Mouse (Mus musculus): Measurements from ENCODE around the gene Ppp1r12a. TPM values are rescaled to one million over a fixed set of nuclear protein-coding genes. Genes with fewer than 3 reads are reported as not detected.

Gene Ppp1r12a
- polyA plus RNA-seq, 1 experiment from 2014 or later = 71.1 TPM

GRCm38 (mm10) chr10:108282351-108282750, 120.4 kb downstream of the Ppp1r12a start:
- no peak overlapping the region for H3K9ac ChIP-seq (ENCODE audit: low read length)
- H3K27ac ChIP-seq (replicated peaks) = no peak overlapping the region
- no peaks in the 10 kb centered on the region for H3K4me1 ChIP-seq (replicated peaks; ENCODE audit: control insufficient read depth, insufficient read depth)
- 85% methylated on average over 6 of the region's 6 CpGs for WGBS
- ATAC-seq (ENCODE audit: low FRiP score, low TSS enrichment) (no peak), DNase-seq (ENCODE audit: low spot score) (no peak)
- H3K27me3 ChIP-seq (ENCODE audit: control insufficient read depth, insufficient read depth, low read length) = no peaks in the 10 kb centered on the region
- no peak for TF ChIP-seq EP300 (optimal IDR thresholded peaks at IDR 0.05)
- TF ChIP-seq CTCF (IDR thresholded peaks at IDR 0.05; ENCODE audit: low read depth) = no peak
- no peaks in the 10 kb centered on the region for H3K9me3 ChIP-seq (ENCODE audit: control insufficient read depth, low read length)
- no peak overlapping the region for H3K4me2 ChIP-seq (replicated peaks; ENCODE audit: low read depth)
- H3K4me3 ChIP-seq (ENCODE audit: low read depth, low read length) = no peak overlapping the region
- peaks cover 10% of the 10 kb centered on the region for H3K36me3 ChIP-seq (ENCODE audit: control insufficient read depth, insufficient read depth, low read length)

GRCm38 (mm10) chr10:108283418-108283817, 121.4 kb downstream of the Ppp1r12a start:
- no peaks in the 10 kb centered on the region for H3K27me3 ChIP-seq (ENCODE audit: control insufficient read depth, insufficient read depth, low read length)
- 78% methylated on average over 2 of the region's 2 CpGs for WGBS
- DNase-seq (ENCODE audit: low spot score) = no peak
- no peaks in the 10 kb centered on the region for H3K9me3 ChIP-seq (ENCODE audit: control insufficient read depth, low read length)
- H3K4me1 ChIP-seq (replicated peaks; ENCODE audit: control insufficient read depth, insufficient read depth) = no peaks in the 10 kb centered on the region
- peaks cover 10% of the 10 kb centered on the region for H3K36me3 ChIP-seq (ENCODE audit: control insufficient read depth, insufficient read depth, low read length)
- no peak overlapping the region for H3K9ac ChIP-seq (ENCODE audit: low read length)
- no peak overlapping the region for H3K27ac ChIP-seq (replicated peaks)
- TF ChIP-seq EP300 (optimal IDR thresholded peaks at IDR 0.05) (no peak), CTCF (IDR thresholded peaks at IDR 0.05; ENCODE audit: low read depth) (no peak)
- peak; percentile 62; the same call in 1 of the 2 replicates for ATAC-seq (ENCODE audit: low FRiP score, low TSS enrichment)
- no peak overlapping the region for H3K4me3 ChIP-seq (ENCODE audit: low read depth, low read length)
- H3K4me2 ChIP-seq (replicated peaks; ENCODE audit: low read depth) = no peak overlapping the region

GRCm38 (mm10) chr10:108283837-108284236, 121.8 kb downstream of the Ppp1r12a start:
- H3K27ac ChIP-seq (replicated peaks) = no peak overlapping the region
- H3K4me2 ChIP-seq (replicated peaks; ENCODE audit: low read depth) = no peak overlapping the region
- 74% methylated on average over 4 of the region's 4 CpGs for WGBS
- no peak overlapping the region for H3K4me3 ChIP-seq (ENCODE audit: low read depth, low read length)
- DNase-seq (ENCODE audit: low spot score) (no peak), ATAC-seq (ENCODE audit: low FRiP score, low TSS enrichment) (0 out of 2 replicates have a peak, but pooled peaks have one; percentile 6)
- no peaks in the 10 kb centered on the region for H3K4me1 ChIP-seq (replicated peaks; ENCODE audit: control insufficient read depth, insufficient read depth)
- H3K9me3 ChIP-seq (ENCODE audit: control insufficient read depth, low read length) = no peaks in the 10 kb centered on the region
- no peak overlapping the region for H3K9ac ChIP-seq (ENCODE audit: low read length)
- peaks cover 10% of the 10 kb centered on the region for H3K36me3 ChIP-seq (ENCODE audit: control insufficient read depth, insufficient read depth, low read length)
- H3K27me3 ChIP-seq (ENCODE audit: control insufficient read depth, insufficient read depth, low read length) = no peaks in the 10 kb centered on the region
- TF ChIP-seq CTCF (IDR thresholded peaks at IDR 0.05; ENCODE audit: low read depth) (no peak), EP300 (optimal IDR thresholded peaks at IDR 0.05) (no peak)

GRCm38 (mm10) chr10:108284445-108284844, 122.5 kb downstream of the Ppp1r12a start:
- Histone ChIP-seq H3K27me3 (ENCODE audit: control insufficient read depth, insufficient read depth, low read length) (no peaks in the 10 kb centered on the region), H3K4me3 (ENCODE audit: low read depth, low read length) (no peak overlapping the region), H3K27ac (replicated peaks) (no peak overlapping the region), H3K4me1 (replicated peaks; ENCODE audit: control insufficient read depth, insufficient read depth) (no peaks in the 10 kb centered on the region), H3K4me2 (replicated peaks; ENCODE audit: low read depth) (no peak overlapping the region), H3K9me3 (ENCODE audit: control insufficient read depth, low read length) (no peaks in the 10 kb centered on the region), H3K36me3 (ENCODE audit: control insufficient read depth, insufficient read depth, low read length) (peaks cover 10% of the 10 kb centered on the region), H3K9ac (ENCODE audit: low read length) (no peak overlapping the region)
- whole genome bisulfite sequencing = 85% methylated on average over 4 of the region's 4 CpGs
- no peak for TF ChIP-seq EP300 (optimal IDR thresholded peaks at IDR 0.05)
- TF ChIP-seq CTCF (IDR thresholded peaks at IDR 0.05; ENCODE audit: low read depth) = no peak
- ATAC-seq (ENCODE audit: low FRiP score, low TSS enrichment) (no peak), DNase-seq (ENCODE audit: low spot score) (no peak)

- no peaks in the 10 kb centered on the region for H3K9me3 ChIP-seq (ENCODE audit: control insufficient read depth, low read length)
- whole genome bisulfite sequencing = 86% methylated on average over 5 of the region's 5 CpGs
Measured at GRCm38 (mm10) chr10:108284977-108285376, 123.0 kb downstream of the Ppp1r12a start.

GRCm38 (mm10) chr10:108286658-108287437, 124.9 kb downstream of the Ppp1r12a start:
- no peak for ATAC-seq (ENCODE audit: low FRiP score, low TSS enrichment)
- Histone ChIP-seq H3K4me3 (ENCODE audit: low read depth, low read length) (no peak overlapping the region), H3K9me3 (ENCODE audit: control insufficient read depth, low read length) (no peaks in the 10 kb centered on the region), H3K27me3 (ENCODE audit: control insufficient read depth, insufficient read depth, low read length) (no peaks in the 10 kb centered on the region), H3K4me1 (replicated peaks; ENCODE audit: control insufficient read depth, insufficient read depth) (no peaks in the 10 kb centered on the region), H3K9ac (ENCODE audit: low read length) (no peak overlapping the region), H3K27ac (replicated peaks) (no peak overlapping the region), H3K36me3 (ENCODE audit: control insufficient read depth, insufficient read depth, low read length) (no peaks in the 10 kb centered on the region), H3K4me2 (replicated peaks; ENCODE audit: low read depth) (no peak overlapping the region)
- WGBS = 71% methylated on average over 11 of the region's 11 CpGs
- TF ChIP-seq CTCF (IDR thresholded peaks at IDR 0.05; ENCODE audit: low read depth) (no peak), EP300 (optimal IDR thresholded peaks at IDR 0.05) (no peak)
- DNase-seq (ENCODE audit: low spot score) = no peak

More at GRCm38 (mm10) chr10:108284977-108285376, 123.0 kb downstream of the Ppp1r12a start:
- DNase-seq (ENCODE audit: low spot score) (no peak), ATAC-seq (ENCODE audit: low FRiP score, low TSS enrichment) (no peak)
- Histone ChIP-seq H3K4me3 (ENCODE audit: low read depth, low read length) (no peak overlapping the region), H3K9ac (ENCODE audit: low read length) (no peak overlapping the region), H3K4me2 (replicated peaks; ENCODE audit: low read depth) (no peak overlapping the region), H3K4me1 (replicated peaks; ENCODE audit: control insufficient read depth, insufficient read depth) (no peaks in the 10 kb centered on the region), H3K36me3 (ENCODE audit: control insufficient read depth, insufficient read depth, low read length) (peaks cover 7% of the 10 kb centered on the region), H3K27me3 (ENCODE audit: control insufficient read depth, insufficient read depth, low read length) (no peaks in the 10 kb centered on the region), H3K27ac (replicated peaks) (no peak overlapping the region)
- TF ChIP-seq EP300 (optimal IDR thresholded peaks at IDR 0.05) (no peak), CTCF (IDR thresholded peaks at IDR 0.05; ENCODE audit: low read depth) (no peak)
